Mouse (Mus musculus): ENCODE measurements at regions not wholly inside any gene's neighbourhood (a gene's known extent, or its start where the extent isn't known, plus 50 kb on each side); places are given as distances from the start of the nearest gene placed in this dataset.

- DNase-seq (ENCODE audit: low spot score) = no peak
Measured at GRCm38 (mm10) chr17:93460409-93460808, 261.6 kb downstream of the Adcyap1 start.

DNA sequence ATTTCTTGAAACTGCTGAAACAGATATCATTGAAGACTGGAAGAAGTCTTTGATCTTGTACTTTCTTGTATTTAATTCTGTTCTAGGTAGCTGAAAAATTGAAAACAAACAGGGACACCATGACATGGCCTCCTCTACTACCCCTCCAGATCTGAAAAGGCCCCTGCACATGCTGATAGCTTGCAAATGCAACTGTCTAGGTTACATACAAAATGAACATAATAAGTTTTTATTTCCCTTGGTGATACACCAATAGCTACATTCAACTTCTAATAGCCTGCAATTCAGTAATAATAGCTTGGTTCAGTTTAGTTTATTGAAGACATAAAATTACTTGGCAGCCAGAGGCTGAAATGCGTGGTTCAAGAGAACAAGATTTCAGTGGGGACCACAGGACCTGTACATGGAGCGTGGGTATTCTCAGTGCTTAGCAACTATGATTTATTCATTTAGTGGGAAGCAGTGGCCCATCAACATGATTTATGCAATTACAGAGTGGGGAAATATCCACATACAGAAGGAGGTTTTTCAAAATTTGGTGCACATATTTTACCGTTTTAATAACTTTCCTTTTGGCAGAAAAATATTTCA is 264.9 kb downstream of the Adcyap1 start:
- DNase-seq (ENCODE audit: low spot score) = no peak

DNA sequence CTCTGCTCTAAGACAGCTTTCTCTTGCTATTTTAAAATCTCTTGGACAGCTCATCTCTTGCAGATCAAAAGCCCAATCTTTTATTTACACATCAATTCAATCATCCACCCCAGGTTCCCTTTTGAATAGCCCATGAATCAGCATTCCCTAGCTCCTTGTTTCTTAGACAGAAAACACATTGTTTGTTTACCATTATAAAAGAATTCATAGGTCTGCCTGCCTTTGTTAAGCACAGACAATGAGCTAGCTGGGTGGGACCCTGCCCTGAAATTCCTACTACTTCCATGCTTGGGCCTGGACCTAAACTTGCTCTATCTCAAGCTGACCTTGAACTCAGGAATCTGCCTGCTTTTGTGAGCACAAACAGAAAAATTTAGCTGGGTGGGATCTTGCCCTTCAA is 283.6 kb downstream of the Adcyap1 start:
- DNase-seq (ENCODE audit: low spot score) = no peak

GRCm38 (mm10) chr17:93484540-93484939 is 285.7 kb downstream of the Adcyap1 start:
- no peak for DNase-seq (ENCODE audit: low spot score)

- no peak for DNase-seq (ENCODE audit: low spot score)
Measured at GRCm38 (mm10) chr17:93486442-93486841, 287.6 kb downstream of the Adcyap1 start.

DNA sequence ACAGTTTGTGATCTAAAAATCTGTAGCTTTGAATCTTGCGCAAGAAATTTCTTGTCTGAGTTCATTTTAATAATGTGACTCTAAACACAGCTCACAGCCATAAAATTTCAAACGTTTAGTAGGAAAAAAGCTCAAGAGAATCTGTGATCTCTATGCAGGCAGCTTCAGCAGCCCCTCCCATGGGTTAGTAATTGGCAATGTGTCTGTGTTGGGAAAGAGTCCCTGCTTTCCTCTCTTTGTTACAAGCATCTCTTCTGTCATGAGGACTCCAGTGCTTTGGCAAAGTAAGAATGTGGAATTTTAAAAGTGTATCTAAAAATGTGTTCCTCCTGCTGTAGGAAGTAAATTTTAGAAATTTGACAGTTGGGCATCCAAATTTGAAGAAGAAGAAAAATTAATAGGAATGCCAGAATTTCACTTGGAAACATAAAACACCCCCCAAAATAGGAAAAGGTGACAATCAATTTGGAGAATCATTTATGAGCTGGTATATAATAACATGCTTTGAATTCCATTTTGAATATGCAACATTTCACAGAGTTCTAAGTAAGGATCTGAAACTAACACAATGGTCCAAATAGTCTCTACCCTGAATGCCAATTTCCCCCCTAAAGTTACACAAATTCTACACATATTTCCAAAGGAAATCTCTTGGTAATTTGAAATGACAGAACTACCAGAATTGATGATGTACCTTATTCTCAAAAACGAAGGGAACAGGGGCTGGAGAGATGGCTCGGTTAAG is 291.3 kb downstream of the Adcyap1 start:
- DNase-seq (ENCODE audit: low spot score) = no peak

GRCm38 (mm10) chr17:93508882-93509594 is 310.2 kb downstream of the Adcyap1 start:
- no peak for DNase-seq (ENCODE audit: low spot score)

GRCm38 (mm10) chr17:93523406-93523805 is 324.6 kb downstream of the Adcyap1 start:
- DNase-seq (ENCODE audit: low spot score) = no peak

- no peak for DNase-seq (ENCODE audit: low spot score)
Measured at GRCm38 (mm10) chr17:93525871-93526644, 327.2 kb downstream of the Adcyap1 start.

DNA sequence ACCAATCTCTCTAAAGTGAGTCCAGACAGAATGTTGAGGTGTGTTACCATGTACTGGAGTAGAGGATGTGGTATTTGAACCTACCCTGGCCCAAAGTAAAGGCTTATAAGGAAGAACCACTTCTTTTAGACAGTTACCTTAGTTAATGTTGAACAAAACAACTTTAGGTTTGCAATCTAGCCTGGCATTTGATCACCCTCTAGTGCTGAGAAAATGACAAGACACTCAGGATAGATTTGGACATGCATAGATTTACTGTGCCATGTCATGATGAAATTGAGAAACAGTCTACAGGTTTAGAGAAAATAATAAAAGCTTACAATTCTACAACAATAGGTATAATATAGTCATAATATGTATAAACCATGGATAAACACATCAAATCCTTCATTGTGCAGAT is 333.7 kb downstream of the Adcyap1 start:
- DNase-seq (ENCODE audit: low spot score) = no peak

GRCm38 (mm10) chr17:93534945-93535344 is 336.1 kb downstream of the Adcyap1 start:
- no peak for DNase-seq (ENCODE audit: low spot score)

DNA sequence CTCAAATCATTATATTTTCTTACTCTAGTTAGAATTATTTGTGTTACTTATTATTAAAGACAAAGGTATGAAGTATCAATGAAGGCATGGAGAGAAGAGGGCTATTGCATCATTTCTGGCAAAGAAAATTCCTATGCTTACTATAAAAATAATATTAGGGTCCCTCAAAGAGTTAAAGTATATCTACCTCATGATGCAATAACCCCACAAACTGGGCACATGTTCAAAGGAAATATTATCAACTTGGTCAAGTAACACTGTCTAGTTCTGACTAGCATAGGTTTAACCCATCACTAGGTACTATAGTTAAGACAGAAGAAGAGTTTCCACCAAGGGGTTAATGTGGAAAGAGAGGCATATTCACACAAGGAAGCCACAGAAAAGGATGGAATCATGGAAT is 336.9 kb downstream of the Adcyap1 start:
- DNase-seq (ENCODE audit: low spot score) = no peak

DNA sequence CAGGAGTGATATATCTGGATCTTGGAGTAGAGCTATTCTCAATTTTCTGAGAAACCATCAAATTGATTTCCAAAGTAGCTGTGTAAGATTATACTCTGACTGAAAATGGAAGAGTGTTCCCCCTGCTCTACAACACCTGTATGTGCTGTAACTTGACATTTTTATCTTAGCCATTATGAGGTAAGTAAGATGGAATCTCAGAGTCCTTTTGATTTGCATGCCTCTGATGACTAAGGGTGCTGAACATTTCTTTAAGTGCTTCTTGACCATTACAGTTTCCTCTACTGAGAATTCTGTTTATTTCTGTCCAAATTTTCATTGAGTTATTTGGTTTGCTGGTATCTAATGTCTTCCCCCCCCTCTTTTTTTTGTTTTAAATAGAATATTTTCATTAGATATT is 343.0 kb downstream of the Adcyap1 start:
- no peak for DNase-seq (ENCODE audit: low spot score)

DNA sequence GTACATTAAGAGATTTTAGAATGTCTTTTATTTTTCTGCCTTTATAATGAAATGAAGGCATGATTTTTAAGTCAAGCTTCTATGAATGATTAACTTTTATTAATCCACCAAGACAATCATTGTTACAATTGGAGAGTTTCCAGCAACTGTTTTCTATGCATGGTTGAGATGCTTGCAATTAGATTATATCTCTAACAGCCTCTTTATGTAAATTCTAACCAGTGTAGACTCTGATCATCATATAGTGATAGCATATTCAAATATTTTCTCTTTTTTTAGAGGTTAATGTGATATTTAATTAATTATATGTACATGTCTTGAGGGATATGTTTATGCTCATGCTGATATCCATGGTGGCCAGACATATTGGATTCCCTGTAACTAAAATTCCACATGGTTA is 351.5 kb downstream of the Adcyap1 start:
- DNase-seq (ENCODE audit: low spot score) = no peak

DNA sequence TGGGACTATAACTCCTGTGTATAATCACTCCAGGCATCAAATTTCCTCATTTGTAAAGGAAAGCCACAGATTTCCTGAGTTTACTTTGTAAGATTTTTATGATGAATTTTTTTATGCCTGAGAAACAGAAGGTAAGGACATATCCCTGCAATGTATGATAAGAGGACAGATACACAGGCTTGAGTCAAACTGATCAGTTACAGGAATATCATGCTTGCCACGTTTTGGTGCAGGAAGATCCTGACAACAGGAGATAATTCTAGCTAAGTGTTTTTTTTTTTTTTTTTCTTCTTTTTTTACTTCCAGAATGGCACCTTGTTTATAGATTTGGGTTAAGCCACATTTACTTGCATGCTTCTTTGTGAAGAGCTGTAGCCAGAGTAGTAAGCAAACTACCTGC is 357.1 kb downstream of the Adcyap1 start:
- DNase-seq (ENCODE audit: low spot score) = no peak

DNA sequence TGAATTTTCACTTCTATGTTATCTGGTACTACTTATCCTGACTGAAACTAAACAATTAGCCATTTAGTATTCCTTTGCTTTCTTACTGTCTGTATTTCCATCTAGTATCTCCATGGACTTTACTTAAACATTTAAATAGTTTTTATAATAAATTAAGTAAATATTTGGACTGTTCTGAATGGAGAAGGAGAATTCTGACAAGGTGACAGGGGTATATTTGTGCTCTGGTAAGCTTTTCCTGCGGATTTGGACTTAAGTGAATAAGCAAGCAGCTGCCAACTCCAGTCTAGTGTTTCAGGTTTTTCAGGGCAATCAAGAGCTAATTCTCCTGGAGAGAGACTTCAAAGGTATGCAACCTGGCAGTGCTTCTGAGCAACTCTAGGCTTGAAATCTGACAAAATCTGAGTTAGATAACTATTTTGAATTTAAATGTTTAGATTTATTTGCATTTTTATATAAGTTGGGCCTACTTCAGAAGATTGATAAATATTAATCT is 364.5 kb downstream of the Adcyap1 start:
- DNase-seq (ENCODE audit: low spot score) = no peak

- DNase-seq (ENCODE audit: low spot score) = no peak
Measured at GRCm38 (mm10) chr17:93579981-93580380, 381.2 kb downstream of the Adcyap1 start.

- DNase-seq (ENCODE audit: low spot score) = peak; percentile 3
Measured at GRCm38 (mm10) chr17:93598181-93598685, 399.4 kb downstream of the Adcyap1 start.

DNA sequence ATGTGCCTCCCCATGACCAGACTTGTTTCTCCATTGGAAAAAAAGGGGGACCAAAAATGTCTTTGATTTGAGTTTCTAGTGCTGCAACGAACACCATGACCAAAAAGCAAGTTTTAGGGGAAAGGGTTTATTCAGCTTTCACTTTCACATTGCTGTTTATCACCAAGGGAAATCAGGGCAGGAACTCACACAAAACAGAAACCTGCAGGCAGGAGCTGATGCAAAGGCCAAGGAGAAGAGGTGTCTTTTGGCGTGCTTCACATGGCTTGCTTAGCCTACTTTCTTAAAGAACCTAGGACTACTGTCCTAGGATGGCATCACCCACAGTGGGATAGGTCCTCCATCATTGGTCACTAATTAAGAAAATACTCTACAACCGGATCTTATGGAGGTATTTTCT is 401.4 kb downstream of the Adcyap1 start:
- no peak for DNase-seq (ENCODE audit: low spot score)

- no peak for DNase-seq (ENCODE audit: low spot score)
Measured at GRCm38 (mm10) chr17:93609261-93609660, 410.4 kb downstream of the Adcyap1 start.

DNA sequence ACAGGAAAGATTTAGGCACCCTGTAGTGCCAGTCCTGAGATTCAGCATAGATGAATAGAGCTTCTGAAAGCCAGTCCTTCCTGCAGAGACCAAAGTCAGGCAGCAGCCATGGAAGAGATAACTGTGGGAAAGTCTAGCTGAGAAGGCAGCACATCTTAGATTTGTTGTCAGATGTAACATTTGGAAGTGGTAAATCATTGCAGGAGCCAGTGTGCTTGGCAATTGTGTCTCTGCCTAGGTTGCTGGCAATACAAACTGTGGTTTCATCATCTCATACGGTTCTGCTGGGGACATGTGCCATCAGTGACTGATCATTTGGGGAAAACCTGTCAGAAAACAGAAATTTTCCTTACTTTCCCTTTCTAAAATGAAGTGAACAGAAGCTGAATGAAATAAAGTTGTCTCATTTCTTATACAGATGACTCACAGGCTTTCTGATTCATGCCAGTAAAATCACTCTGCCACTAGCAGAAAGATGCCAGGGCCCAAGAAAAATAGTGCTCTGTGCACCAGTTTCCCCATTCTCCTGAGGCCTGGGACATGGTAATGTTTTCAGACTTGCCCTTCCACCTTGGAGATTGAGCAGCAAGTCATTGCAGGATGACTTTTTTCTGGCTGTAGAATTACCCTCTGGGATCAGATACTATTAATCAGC is 411.3 kb downstream of the Adcyap1 start:
- peak; percentile 1 for DNase-seq (ENCODE audit: low spot score)

All from layer of hippocampus, adult 9-10 months (tissue).